Mouse (Mus musculus) midbrain, embryonic 12.5 days (tissue): ENCODE measurements around the gene Gm8332. TPM values are rescaled to one million over a fixed set of nuclear protein-coding genes. Genes with fewer than 3 reads are reported as not detected.
"Not testable (repeated sequence)": the region's sequence is repeated elsewhere in the genome, so short reads cannot be mapped to it uniquely, and the experiment has no call there.

Experiments used
- ATAC-seq: fragments of 200-750 bp; cut with Nextera tagmentation; 2 replicates; pipeline ENCODE4 v1.8.0; 2017; ENCODE audit warnings: low read depth, moderate TSS enrichment, moderate library complexity; ENCODE audit not compliant: low FRiP score
- H3K27ac ChIP-seq: fragments of 300-500 bp; sonication (generic); replicated peaks from 2 replicates; pipeline ENCODE4 v1.5.1; 2016; ENCODE audit warnings: mild to moderate bottlenecking
- H3K27me3 ChIP-seq: fragments of 300-500 bp; sonication (generic); 2 replicates; pipeline ENCODE4 v1.6.1; 2016; ENCODE audit warnings: mild to moderate bottlenecking
- H3K36me3 ChIP-seq: fragments of 300-500 bp; sonication (generic); 2 replicates; pipeline ENCODE4 v1.6.1; 2016
- H3K4me1 ChIP-seq: fragments of 300-500 bp; sonication (generic); 2 replicates; pipeline ENCODE4 v1.6.1; 2016
- H3K4me2 ChIP-seq: fragments of 300-500 bp; sonication (generic); replicated peaks from 2 replicates; pipeline ENCODE4 v1.6.1; 2016; ENCODE audit warnings: mild to moderate bottlenecking, moderate library complexity
- H3K4me3 ChIP-seq: fragments of 300-500 bp; sonication (generic); 2 replicates; pipeline ENCODE4 v1.5.1; 2016; ENCODE audit warnings: mild to moderate bottlenecking
- H3K9ac ChIP-seq: fragments of 300-500 bp; sonication (generic); replicated peaks from 2 replicates; pipeline ENCODE4 v1.6.1; 2016; ENCODE audit warnings: mild to moderate bottlenecking, moderate library complexity
- H3K9me3 ChIP-seq: fragments of 300-500 bp; sonication (generic); 2 replicates; pipeline ENCODE4 v1.6.1; 2016; ENCODE audit warnings: mild to moderate bottlenecking
- WGBS: fragments of 180-500 bp; shearing (Covaris S2); methylation state at CpG from one replicate; pipeline ENCODE4 v1.1.7; 2016; 5-methylcytosine and 5-hydroxymethylcytosine counted together
- polyA plus RNA-seq: library from polyadenylated mRNA; unstranded; fragments of >200 nt; fragmentation: Nextera tagmentation; extraction: Ambion mirVana; gene quantifications from 2 replicates; pipeline ENCODE4 v1.2.1, GENCODE M21; 2016

Gene Gm8332
- polyA plus RNA-seq = not detected in 2 replicates

DNA sequence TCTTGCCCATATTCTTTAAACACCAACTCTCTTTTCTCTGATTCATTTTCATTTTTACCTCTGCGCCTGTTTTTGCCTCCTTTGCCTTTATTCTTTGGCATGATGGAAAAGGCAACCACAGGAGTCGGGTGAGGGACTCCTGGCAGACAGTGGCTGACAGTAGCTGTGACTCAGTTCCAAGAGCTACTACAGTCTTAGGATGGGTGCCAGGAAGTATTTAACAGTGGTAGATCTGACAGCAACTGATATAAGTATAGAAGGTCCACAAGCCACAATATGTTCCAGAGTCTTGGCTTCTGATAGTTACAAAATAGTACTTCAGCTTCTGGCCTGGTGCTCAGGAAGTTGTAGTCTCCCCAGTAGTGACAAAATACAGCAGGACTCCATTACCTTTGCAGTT is at the start of gene Gm8332:
Gene Gm8332, minus strand, starts transcription at position 101 of the 400 bp plus-strand sequence.
- 71% methylated on average over 1 of the region's 2 CpGs for WGBS
- H3K4me1 ChIP-seq, H3K9ac ChIP-seq, H3K36me3 ChIP-seq, H3K4me2 ChIP-seq, ATAC-seq, H3K4me3 ChIP-seq, H3K27me3 ChIP-seq, H3K27ac ChIP-seq, H3K9me3 ChIP-seq: not testable (repeated sequence)

DNA sequence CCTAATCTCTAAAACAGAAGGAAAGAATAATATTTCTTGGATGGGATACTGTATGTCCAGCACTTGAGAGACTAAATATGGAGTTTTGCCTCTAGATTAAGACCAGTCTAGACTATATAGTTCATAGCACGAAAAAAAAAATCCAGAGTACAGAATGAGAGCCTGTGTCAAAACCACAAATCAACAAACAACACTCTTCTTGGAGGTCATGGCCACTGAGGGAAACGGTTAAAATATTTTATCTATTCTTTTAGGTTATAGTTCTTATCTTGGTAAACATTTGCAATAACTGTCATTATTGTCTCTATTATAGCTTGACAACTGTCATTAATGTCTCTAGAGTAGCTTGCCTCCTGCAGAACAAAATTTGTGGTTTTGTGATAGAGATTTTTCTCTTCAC is 47.3 kb upstream of the Gm8332 start:
- ATAC-seq, H3K9ac ChIP-seq, H3K4me3 ChIP-seq, H3K4me1 ChIP-seq, H3K9me3 ChIP-seq, H3K27ac ChIP-seq, H3K27me3 ChIP-seq, H3K36me3 ChIP-seq, H3K4me2 ChIP-seq: not testable (repeated sequence)
- 73% methylated on average over 2 of the region's 2 CpGs for WGBS

GRCm38 (mm10) chr12:88293082-88293481 is 43.2 kb upstream of the Gm8332 start:
- H3K4me1 ChIP-seq, H3K27me3 ChIP-seq, H3K36me3 ChIP-seq, H3K27ac ChIP-seq, H3K4me3 ChIP-seq, ATAC-seq, H3K9ac ChIP-seq, H3K9me3 ChIP-seq, H3K4me2 ChIP-seq: not testable (repeated sequence)
- WGBS = 77% methylated on average over 4 of the region's 4 CpGs

GRCm38 (mm10) chr12:88285224-88285623 is 35.3 kb upstream of the Gm8332 start:
- not testable (repeated sequence) for H3K9me3 ChIP-seq, H3K36me3 ChIP-seq, H3K4me3 ChIP-seq, H3K27ac ChIP-seq, H3K27me3 ChIP-seq, ATAC-seq, H3K4me2 ChIP-seq, H3K4me1 ChIP-seq, H3K9ac ChIP-seq
- WGBS = 90% methylated on average over 5 of the region's 5 CpGs

DNA sequence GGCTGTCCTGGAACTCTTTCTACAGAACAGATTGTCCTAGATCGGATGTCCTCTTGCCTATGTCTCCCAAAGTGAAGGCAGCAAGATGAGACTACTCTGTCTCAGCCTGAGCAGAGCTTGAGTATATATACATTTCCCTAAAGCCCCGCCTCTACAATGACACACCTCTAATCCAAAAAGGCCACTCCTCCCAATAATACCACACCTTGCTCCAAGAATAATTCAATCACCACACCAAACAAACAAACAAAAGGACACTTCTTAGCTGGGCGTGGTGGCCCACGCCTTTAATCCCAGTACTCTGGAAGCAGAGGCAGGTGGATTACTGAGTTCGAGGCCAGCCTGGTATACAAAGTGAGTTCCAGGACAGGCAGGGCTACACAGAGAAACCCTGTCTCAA is 24.5 kb upstream of the Gm8332 start, which contains the start of gene Gm5662:
Gene Gm5662, minus strand, starts transcription at position 101 of the 400 bp plus-strand sequence.
- H3K4me3 ChIP-seq, H3K36me3 ChIP-seq, H3K27me3 ChIP-seq, H3K27ac ChIP-seq, H3K4me2 ChIP-seq, H3K4me1 ChIP-seq, ATAC-seq, H3K9me3 ChIP-seq, H3K9ac ChIP-seq: not testable (repeated sequence)
- 82% methylated on average over 5 of the region's 5 CpGs for WGBS

DNA sequence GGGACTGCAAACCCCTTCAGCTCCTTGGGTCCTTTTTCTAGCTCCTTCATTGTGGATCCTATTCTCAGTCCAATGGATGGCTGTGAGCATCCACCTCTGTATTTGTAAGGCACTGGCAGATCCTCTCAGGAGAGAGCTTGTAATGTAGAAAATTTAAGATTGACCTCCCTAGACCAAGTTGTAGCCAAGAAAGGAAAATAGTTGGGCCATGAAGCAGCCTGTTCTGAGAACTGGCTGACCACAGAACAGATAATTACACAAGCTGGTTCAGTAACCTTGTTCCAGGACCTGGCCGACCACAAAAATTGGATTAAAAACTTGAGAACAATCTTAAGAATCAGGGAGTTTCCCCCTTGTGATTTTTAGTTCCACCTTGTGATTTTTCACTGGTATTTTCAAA is 7.3 kb upstream of the Gm8332 start:
- ATAC-seq = no peak

DNA sequence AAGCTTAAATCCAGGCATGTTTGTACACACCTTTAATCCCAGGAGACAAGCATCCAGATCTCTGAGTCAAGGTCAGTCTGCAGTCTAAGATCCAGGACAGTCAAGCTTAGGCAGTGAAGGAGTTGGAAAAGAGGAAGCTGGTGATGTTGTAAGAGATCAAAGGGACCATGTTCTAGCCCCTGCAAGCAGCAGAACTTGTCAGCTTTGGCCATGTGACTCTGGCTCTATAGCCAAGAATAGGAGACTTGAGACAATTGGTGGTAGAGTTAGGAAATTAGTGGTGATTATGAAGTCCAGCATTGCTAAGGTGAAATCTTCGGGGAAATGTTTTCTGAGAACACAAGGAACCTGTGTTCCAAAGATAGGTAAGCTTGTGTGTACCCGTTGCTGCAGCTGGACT is 6.0 kb upstream of the Gm8332 start:
- H3K9ac ChIP-seq, H3K4me1 ChIP-seq, H3K4me3 ChIP-seq, H3K4me2 ChIP-seq, H3K36me3 ChIP-seq, H3K27me3 ChIP-seq, ATAC-seq, H3K9me3 ChIP-seq, H3K27ac ChIP-seq: not testable (repeated sequence)
- 70% methylated on average over 2 of the region's 2 CpGs for WGBS

More for the DNA sequence above, 7.3 kb upstream of the Gm8332 start:
- Histone ChIP-seq H3K4me2 (no peak overlapping the region), H3K9ac (no peak overlapping the region), H3K27ac (no peak overlapping the region), H3K4me3 (no peak overlapping the region), H3K9me3 (no peaks in the 10 kb centered on the region), H3K4me1 (no peaks in the 10 kb centered on the region), H3K36me3 (no peaks in the 10 kb centered on the region), H3K27me3 (no peaks in the 10 kb centered on the region)
- 44% methylated on average over 1 of the region's 1 CpGs for WGBS

DNA sequence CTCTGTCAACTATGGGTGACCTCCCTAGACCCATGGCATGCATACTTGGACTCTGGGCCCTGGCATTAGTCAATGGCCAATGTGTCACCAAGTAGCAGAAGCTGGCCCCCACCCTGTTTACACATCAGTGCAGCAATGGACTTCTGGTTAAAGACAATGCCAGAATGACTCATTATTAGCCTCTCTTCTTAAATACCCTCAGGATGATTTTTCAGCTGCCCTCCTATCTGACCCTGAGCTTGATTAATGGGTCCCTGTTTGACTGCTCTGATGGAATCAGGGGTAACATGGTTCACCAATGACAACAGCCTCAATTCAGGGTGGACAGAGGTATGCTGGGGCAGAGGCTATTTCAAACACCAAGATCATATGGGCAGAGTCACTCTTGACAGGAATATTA is 4.1 kb downstream of the Gm8332 start:
- not testable (repeated sequence) for H3K27ac ChIP-seq, H3K4me1 ChIP-seq, H3K4me3 ChIP-seq, H3K27me3 ChIP-seq, H3K4me2 ChIP-seq, H3K9ac ChIP-seq, H3K36me3 ChIP-seq, ATAC-seq, H3K9me3 ChIP-seq

DNA sequence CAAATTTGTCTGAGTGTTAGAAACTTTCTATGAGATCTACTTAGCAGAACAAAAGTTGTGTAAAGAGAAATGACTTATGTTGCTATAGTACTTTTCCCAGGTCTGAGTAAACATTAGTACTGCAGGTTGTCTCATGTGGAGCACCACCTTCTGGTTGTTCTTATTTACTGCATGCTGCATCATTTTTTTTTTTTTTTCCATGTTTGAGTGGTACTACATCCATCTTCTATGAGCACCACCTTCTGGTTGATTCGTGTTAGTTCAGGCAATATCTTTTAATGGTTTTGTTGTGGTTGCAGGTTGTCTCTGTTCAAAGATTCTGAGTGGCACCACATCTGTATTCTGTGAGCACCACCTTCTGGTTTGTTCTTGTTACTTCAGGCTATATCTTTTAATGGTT is 7.0 kb downstream of the Gm8332 start:
- not testable (repeated sequence) for H3K4me3 ChIP-seq, H3K36me3 ChIP-seq, H3K4me2 ChIP-seq, H3K4me1 ChIP-seq, H3K9me3 ChIP-seq, H3K9ac ChIP-seq, ATAC-seq, H3K27me3 ChIP-seq, H3K27ac ChIP-seq
- WGBS = 45% methylated on average over 1 of the region's 1 CpGs

DNA sequence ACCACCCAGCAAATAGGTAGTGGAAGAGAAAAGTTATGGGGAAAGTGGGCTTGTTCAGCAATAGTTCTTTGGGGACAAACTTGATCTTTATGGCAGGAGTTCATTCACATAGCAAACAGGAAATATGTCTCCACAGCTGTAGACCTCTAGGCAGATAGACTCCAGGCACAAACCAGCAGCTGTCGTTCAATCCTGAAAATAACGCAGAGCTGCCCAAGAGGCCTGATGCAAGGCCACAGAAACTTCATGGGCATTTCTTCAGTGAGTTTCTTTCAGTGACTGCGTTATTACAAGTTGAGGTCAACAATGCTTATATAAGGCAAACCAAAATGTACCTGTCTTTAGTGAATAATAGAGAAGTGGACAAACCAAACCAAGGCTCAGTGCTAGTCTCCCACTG is 30.5 kb downstream of the Gm8332 start:
- Histone ChIP-seq H3K4me1 (no peaks in the 10 kb centered on the region), H3K4me2 (no peak overlapping the region), H3K4me3 (no peak overlapping the region), H3K27me3 (no peaks in the 10 kb centered on the region), H3K27ac (no peak overlapping the region), H3K36me3 (no peaks in the 10 kb centered on the region), H3K9me3 (0 out of 2 replicates have a peak, but pooled peaks cover 3% of the 10 kb centered on the region), H3K9ac (no peak overlapping the region)
- 91% methylated on average over 3 of the region's 3 CpGs for WGBS
- no peak for ATAC-seq

GRCm38 (mm10) chr12:88218059-88218458 is 31.8 kb downstream of the Gm8332 start:
- ATAC-seq = not testable (repeated sequence)

DNA sequence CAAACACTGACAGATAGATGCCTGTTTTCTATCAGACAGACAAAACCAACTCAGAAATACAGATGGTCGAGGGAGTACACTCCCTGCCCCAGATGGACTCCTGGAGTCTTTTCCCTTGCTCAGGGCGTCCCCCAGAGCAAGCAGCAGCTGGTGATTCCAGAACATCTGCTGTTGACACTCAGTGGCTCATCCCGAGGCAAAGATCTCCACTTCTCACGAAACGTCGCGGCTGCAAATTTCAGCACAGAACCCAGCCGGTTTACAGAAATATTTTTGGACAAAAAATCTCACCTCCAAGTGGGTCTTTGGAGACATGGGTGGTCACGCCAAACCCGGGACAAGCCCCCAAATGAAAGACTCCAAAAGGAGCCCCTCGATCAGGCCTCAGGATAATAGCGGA is 35.3 kb downstream of the Gm8332 start:
- H3K9ac ChIP-seq = no peak overlapping the region
- ATAC-seq = no peak

More at GRCm38 (mm10) chr12:88218059-88218458, 31.8 kb downstream of the Gm8332 start:
- H3K9ac ChIP-seq, H3K4me2 ChIP-seq, H3K36me3 ChIP-seq, H3K4me1 ChIP-seq, H3K4me3 ChIP-seq, H3K27ac ChIP-seq, H3K9me3 ChIP-seq, H3K27me3 ChIP-seq: not testable (repeated sequence)

DNA sequence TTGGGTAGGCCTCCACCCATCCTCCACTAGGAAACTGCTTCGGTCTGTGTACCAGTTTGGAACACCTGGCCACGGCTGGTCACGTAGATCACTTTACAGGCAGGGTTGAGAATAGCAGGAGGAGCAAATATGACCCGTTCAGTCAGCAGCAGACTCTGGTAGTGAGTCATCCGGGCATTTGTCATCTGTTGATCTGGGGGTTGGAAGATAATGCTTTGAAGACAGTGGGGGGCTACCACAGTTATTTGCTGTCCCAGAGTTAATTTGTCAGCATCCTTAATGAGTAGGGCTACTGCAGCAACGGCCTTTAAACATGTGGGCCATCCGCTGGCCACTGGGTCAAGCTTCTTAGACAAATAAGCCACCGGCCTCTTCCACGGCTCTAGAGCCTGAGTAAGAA is 38.4 kb downstream of the Gm8332 start:
- ATAC-seq, H3K9me3 ChIP-seq, H3K4me2 ChIP-seq, H3K27me3 ChIP-seq, H3K9ac ChIP-seq, H3K27ac ChIP-seq, H3K4me3 ChIP-seq, H3K4me1 ChIP-seq, H3K36me3 ChIP-seq: not testable (repeated sequence)
- 84% methylated on average over 9 of the region's 9 CpGs for WGBS

More for the DNA sequence above, 35.3 kb downstream of the Gm8332 start:
- no peak overlapping the region for H3K27ac ChIP-seq
- 87% methylated on average over 12 of the region's 12 CpGs for WGBS
- H3K27me3 ChIP-seq = no peaks in the 10 kb centered on the region
- H3K36me3 ChIP-seq = no peaks in the 10 kb centered on the region
- no peak overlapping the region for H3K4me2 ChIP-seq
- no peak overlapping the region for H3K4me3 ChIP-seq
- no peaks in the 10 kb centered on the region for H3K4me1 ChIP-seq
- peaks cover 7% of the 10 kb centered on the region; the same call in 1 of the 2 replicates for H3K9me3 ChIP-seq
